Mouse (Mus musculus) liver, embryonic 13.5 days (tissue): ENCODE results near the gene Gap43. TPM values are rescaled to one million over a fixed set of nuclear protein-coding genes. Genes with fewer than 3 reads are reported as not detected.
"Not testable (repeated sequence)": the region's sequence is repeated elsewhere in the genome, so short reads cannot be mapped to it uniquely, and the experiment has no call there.

ENCODE experiments used
- ATAC-seq: fragments of 200-750 bp; cut with Nextera tagmentation; 2 replicates; pipeline ENCODE4 v1.8.0; 2017; ENCODE audit warnings: low read depth, mild to moderate bottlenecking, moderate number of reproducible peaks, moderate library complexity
- DNase-seq: peaks from one replicate; pipeline ENCODE4 v3.0.0; 2022
- H3K27ac ChIP-seq: fragments of 300-500 bp; sonication (generic); 2 replicates; pipeline ENCODE4 v1.5.1; 2015; ENCODE audit warnings: moderate library complexity, mild to moderate bottlenecking, inconsistent platforms
- H3K27me3 ChIP-seq: fragments of 300-500 bp; sonication (generic); 2 replicates; pipeline ENCODE4 v1.6.1; 2015; ENCODE audit warnings: mild to moderate bottlenecking, inconsistent platforms
- H3K36me3 ChIP-seq: fragments of 300-500 bp; sonication (generic); 2 replicates; pipeline ENCODE4 v1.6.1; 2015; ENCODE audit warnings: mild to moderate bottlenecking, inconsistent platforms
- H3K4me1 ChIP-seq: fragments of 300-500 bp; sonication (generic); replicated peaks from 2 replicates; pipeline ENCODE4 v1.6.1; 2015; ENCODE audit warnings: inconsistent platforms
- H3K4me2 ChIP-seq: fragments of 300-500 bp; sonication (generic); 2 replicates; pipeline ENCODE4 v1.6.1; 2015; ENCODE audit warnings: inconsistent platforms, mild to moderate bottlenecking, moderate library complexity
- H3K4me3 ChIP-seq: fragments of 300-500 bp; sonication (generic); replicated peaks from 2 replicates; pipeline ENCODE4 v1.5.1; 2015; ENCODE audit warnings: mild to moderate bottlenecking, inconsistent platforms
- H3K9ac ChIP-seq: fragments of 300-500 bp; sonication (generic); 2 replicates; pipeline ENCODE4 v1.6.1; 2015; ENCODE audit warnings: mild to moderate bottlenecking, inconsistent platforms
- H3K9me3 ChIP-seq: fragments of 300-500 bp; sonication (generic); replicated peaks from 2 replicates; pipeline ENCODE4 v1.6.1; 2016; ENCODE audit warnings: inconsistent platforms
- WGBS: fragments of 180-500 bp; shearing (Covaris S2); methylation state at CpG from one replicate; pipeline ENCODE4 v1.1.7; 2015; ENCODE audit not compliant: insufficient replicate concordance; 5-methylcytosine and 5-hydroxymethylcytosine counted together
- microRNA-seq: library from miRNA; unstranded; fragments of <30 nt; microRNA quantifications from one replicate; pipeline ENCODE4, GENCODE M21; 2016
- polyA plus RNA-seq: library from polyadenylated mRNA; unstranded; fragments of >200 nt; fragmentation: Nextera tagmentation; extraction: Ambion mirVana; gene quantifications from 2 replicates; pipeline ENCODE4 v1.2.1, GENCODE M21; 2015

Gap43 gene
- polyA plus RNA-seq, 1 experiment from 2014 or later: 5.4 TPM

GRCm38 (mm10) chr16:42262935-42263542, 77.4 kb downstream of the Gap43 start:
- ATAC-seq (no peak), DNase-seq (no peak)
- Histone ChIP-seq H3K4me3 (no peak overlapping the region), H3K27ac (no peak overlapping the region), H3K36me3 (no peaks in the 10 kb centered on the region), H3K9me3 (no peaks in the 10 kb centered on the region), H3K4me2 (no peak overlapping the region), H3K4me1 (no peaks in the 10 kb centered on the region), H3K9ac (no peak overlapping the region), H3K27me3 (no peaks in the 10 kb centered on the region)
- 73% methylated on average over 5 of the region's 5 CpGs for WGBS

DNA sequence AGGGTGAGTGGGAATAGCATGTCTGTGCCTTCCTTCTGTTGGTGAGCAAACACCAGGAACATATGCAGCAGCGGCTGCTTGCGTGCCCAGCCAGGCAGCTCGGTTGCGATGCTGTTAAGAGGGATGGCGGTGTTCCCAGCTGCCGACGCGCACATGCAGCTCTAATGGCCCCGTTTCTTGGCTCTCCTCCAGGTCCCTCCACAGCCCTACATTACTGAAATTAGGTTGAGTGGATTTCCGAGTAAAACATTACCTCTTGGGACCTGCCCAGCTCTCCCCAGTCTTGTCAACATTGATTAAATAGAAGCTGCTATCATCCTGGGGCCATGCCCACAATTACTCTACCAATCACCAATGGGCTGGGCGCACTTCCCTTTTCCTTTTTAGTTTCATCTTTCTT, 84.8 kb downstream of the Gap43 start:
- Histone ChIP-seq H3K27ac (no peak overlapping the region), H3K27me3 (no peaks in the 10 kb centered on the region), H3K4me3 (no peak overlapping the region), H3K36me3 (no peaks in the 10 kb centered on the region), H3K9me3 (no peaks in the 10 kb centered on the region), H3K4me1 (no peaks in the 10 kb centered on the region), H3K4me2 (no peak overlapping the region), H3K9ac (no peak overlapping the region)
- 73% methylated on average over 11 of the region's 11 CpGs for WGBS
- ATAC-seq (no peak), DNase-seq (no peak)

DNA sequence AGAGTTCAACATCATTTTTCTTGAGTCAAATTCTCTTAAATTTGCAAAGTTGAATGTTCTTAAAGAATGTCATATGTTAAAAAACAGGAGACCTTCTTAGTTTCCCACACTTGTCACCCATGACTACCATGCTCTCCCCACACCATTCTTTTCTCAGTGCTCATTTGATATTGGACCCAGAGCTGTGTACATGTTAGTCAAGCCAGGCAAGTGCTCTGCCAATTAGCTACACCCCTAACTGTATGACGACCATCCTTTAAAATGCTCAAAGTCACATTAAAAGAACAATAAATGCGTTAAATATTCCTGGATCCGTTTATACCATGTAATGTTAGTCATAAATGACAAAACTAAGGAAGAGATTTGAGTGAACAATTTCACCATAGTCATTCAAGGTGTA, 85.2 kb downstream of the Gap43 start:
- H3K27ac ChIP-seq: no peak overlapping the region
- DNase-seq: no peak
- no peaks in the 10 kb centered on the region for H3K9me3 ChIP-seq
- no peaks in the 10 kb centered on the region for H3K36me3 ChIP-seq
- no peak for ATAC-seq
- H3K27me3 ChIP-seq: no peaks in the 10 kb centered on the region
- 64% methylated on average over 3 of the region's 3 CpGs for WGBS
- H3K4me2 ChIP-seq: no peak overlapping the region
- H3K4me1 ChIP-seq: no peaks in the 10 kb centered on the region
- no peak overlapping the region for H3K9ac ChIP-seq
- no peak overlapping the region for H3K4me3 ChIP-seq

DNA sequence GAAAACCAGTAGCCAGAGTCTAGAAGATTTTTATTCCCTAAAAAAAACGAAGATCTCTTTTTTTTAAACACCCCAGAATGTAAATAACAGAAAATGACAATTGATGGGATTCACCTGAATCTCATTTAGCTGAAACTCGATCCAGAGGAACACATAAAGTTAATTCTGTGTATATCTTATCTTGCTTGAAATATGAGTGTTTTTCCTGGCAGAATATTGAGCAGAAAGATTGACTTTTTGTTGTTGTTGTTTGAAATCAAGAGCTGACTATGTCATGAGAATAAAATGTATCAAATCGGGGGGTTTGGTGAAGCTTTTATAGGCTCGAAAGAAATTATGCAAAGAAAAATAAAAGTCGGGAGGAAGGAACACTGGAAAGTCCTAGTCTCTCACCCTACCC, 88.2 kb downstream of the Gap43 start:
- Histone ChIP-seq H3K27me3 (no peaks in the 10 kb centered on the region), H3K4me3 (no peak overlapping the region), H3K4me2 (no peak overlapping the region), H3K9me3 (no peaks in the 10 kb centered on the region), H3K9ac (no peak overlapping the region), H3K4me1 (no peaks in the 10 kb centered on the region), H3K36me3 (no peaks in the 10 kb centered on the region), H3K27ac (no peak overlapping the region)
- ATAC-seq (no peak), DNase-seq (no peak)
- 63% methylated on average over 5 of the region's 5 CpGs for WGBS

GRCm38 (mm10) chr16:42244121-42244520, 96.3 kb downstream of the Gap43 start:
- not testable (repeated sequence) for H3K36me3 ChIP-seq, H3K4me3 ChIP-seq, ATAC-seq, H3K9ac ChIP-seq, H3K4me2 ChIP-seq, H3K9me3 ChIP-seq, H3K27ac ChIP-seq, H3K27me3 ChIP-seq, H3K4me1 ChIP-seq, DNase-seq
- 46% methylated on average over 3 of the region's 3 CpGs for WGBS

DNA sequence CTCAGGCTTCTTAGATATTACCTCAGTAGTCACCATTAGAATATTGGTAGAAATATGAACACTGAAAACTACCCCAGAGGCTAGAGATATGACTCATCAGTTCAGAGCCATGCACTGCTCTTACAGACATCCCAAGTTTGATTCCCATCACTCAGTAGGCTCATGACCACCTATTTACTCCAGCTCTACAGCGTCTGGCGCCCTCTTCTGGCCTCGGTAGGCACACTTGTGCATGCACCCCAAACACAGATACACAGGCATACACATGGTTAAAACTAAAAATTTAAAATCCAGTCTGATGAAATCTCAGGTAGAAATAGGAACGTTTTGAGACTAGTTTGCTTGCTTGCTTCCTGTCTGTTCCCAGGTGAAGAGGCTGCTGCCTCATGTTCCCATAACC, 109.1 kb downstream of the Gap43 start:
- Histone ChIP-seq H3K9me3 (no peaks in the 10 kb centered on the region), H3K36me3 (no peaks in the 10 kb centered on the region), H3K27ac (no peak overlapping the region), H3K27me3 (no peaks in the 10 kb centered on the region), H3K4me1 (no peaks in the 10 kb centered on the region), H3K9ac (no peak overlapping the region), H3K4me3 (no peak overlapping the region), H3K4me2 (no peak overlapping the region)
- ATAC-seq: no peak
- no peak for DNase-seq
- WGBS: 57% methylated on average over 4 of the region's 4 CpGs

Small RNA genes lying within 50 kb of the gene (microRNA-seq; reads per million reads assigned to microRNA genes)
- gene Mir6540: 16.4 reads per million, percentile 30 among the genes with 10 or more reads in this experiment
